Mouse (Mus musculus) heart, adult 2 months (tissue): ENCODE results near the gene Ndufa10. TPM values are rescaled to one million over a fixed set of nuclear protein-coding genes. Genes with fewer than 3 reads are reported as not detected.
"Not testable (repeated sequence)": the region's sequence is repeated elsewhere in the genome, so short reads cannot be mapped to it uniquely, and the experiment has no call there.

Experiments
- DNase-seq, 2 experiments: peaks; one replicate each; pipeline ENCODE4 v3.0.0; 2021
- H3K27ac ChIP-seq: fragments of 200-600 bp; 2 replicates; pipeline ENCODE4 v1.8.1; 2022
- H3K27me3 ChIP-seq: fragments of 200-500 bp; 2 replicates; pipeline ENCODE4 v1.6.1; 2012; ENCODE audit warnings: mild to moderate bottlenecking, low read length, inconsistent platforms, mixed read lengths; ENCODE audit not compliant: control insufficient read depth, insufficient read depth
- H3K36me3 ChIP-seq: fragments of 200-500 bp; 2 replicates; pipeline ENCODE4 v1.6.1; 2012; ENCODE audit warnings: low read length, inconsistent platforms; ENCODE audit not compliant: control insufficient read depth, insufficient read depth
- H3K4me1 ChIP-seq: fragments of 200-500 bp; 2 replicates; pipeline ENCODE4 v1.6.1; 2011; ENCODE audit warnings: low read length; ENCODE audit not compliant: control insufficient read depth, insufficient read depth
- H3K4me3 ChIP-seq: fragments of 200-600 bp; 2 replicates; pipeline ENCODE4 v1.8.1; 2022
- H3K79me2 ChIP-seq: fragments of 200-500 bp; replicated peaks from 2 replicates; pipeline ENCODE4 v1.6.1; 2012; ENCODE audit warnings: mild to moderate bottlenecking, inconsistent platforms, low read length, moderate library complexity, mixed read lengths; ENCODE audit not compliant: control insufficient read depth, insufficient read depth
- H3K9ac ChIP-seq: fragments of 200-500 bp; 2 replicates; pipeline ENCODE4 v1.6.1; 2012; ENCODE audit warnings: low read depth, mild to moderate bottlenecking, control low read depth, inconsistent platforms, low read length, mixed read lengths
- CTCF ChIP-seq: fragments of 200-600 bp; IDR thresholded peaks from 2 replicates; pipeline ENCODE4 v1.8.1; 2022; ENCODE audit warnings: antibody characterized with exemption, mild to moderate bottlenecking, moderate library complexity
- EP300 ChIP-seq: fragments of 200-500 bp; IDR thresholded peaks from 2 replicates; pipeline ENCODE4 v1.6.1; 2011; ENCODE audit warnings: low read depth, low read length, control low read depth; ENCODE audit not compliant: insufficient read depth
- POLR2A ChIP-seq: fragments of 200-500 bp; IDR thresholded peaks from 2 replicates; pipeline ENCODE4 v1.6.1; 2011; ENCODE audit warnings: mild to moderate bottlenecking, low read depth, low read length, control low read depth; ENCODE audit not compliant: insufficient read depth
- WGBS: fragments of 180-500 bp; shearing (Covaris S2); methylation state at CpG from one replicate; pipeline ENCODE4 v1.1.7; 2018; 5-methylcytosine and 5-hydroxymethylcytosine counted together
- intact Hi-C: fragments of 180-260 bp; cut with DNase I; formaldehyde crosslinking; loops from one replicate; pipeline ENCODE4 v1.15.1; 2025
- long read RNA-seq: library from polyadenylated mRNA; stranded (forward); transcript quantifications from one replicate; pipeline ENCODE4 v2.0.0, GENCODE M21; 2021
- polyA plus RNA-seq: library from polyadenylated mRNA; depleted of rRNA; stranded (reverse); fragments of >200 nt; gene quantifications from 2 replicates; pipeline ENCODE4 v1.2.3, GENCODE M21; 2012; rRNA removed
- total RNA-seq, 2 experiments: library from RNA; stranded (reverse); gene quantifications; 2 replicates each; pipeline ENCODE4 v1.2.3; 2021

Gene Ndufa10
- total RNA-seq = 1,000 to 10,000 TPM in 1 of 2 experiments, 100 to 1,000 TPM in 1; 856 to 1,030 TPM
- 558 and 706 TPM in 2 replicates for polyA plus RNA-seq
- long read RNA-seq, transcript Ndufa10-201 (10 exons, 2,020 nt) = major isoform, 865 of 996 reads
- long read RNA-seq, partial matches to known transcripts = 19 of 996 reads
- long read RNA-seq, other reads (novel, unspliced or antisense) = 110 of 996 reads

- TF ChIP-seq CTCF (no peak), POLR2A (peak; percentile 92), EP300 (peak; percentile 79; the same call in 1 of the 2 replicates)
- WGBS = under 1% methylated on average over 67 of the region's 67 CpGs
- Histone ChIP-seq H3K4me3 (peak within 1 kb of the TSS; percentile 71), H3K9ac (peak within 1 kb of the TSS; percentile 95), H3K27ac (peak within 1 kb of the TSS; percentile 94), H3K4me1 (peaks cover 6% of the 10 kb centered on the region), H3K36me3 (peaks cover 8% of the 10 kb centered on the region), H3K27me3 (0 out of 2 replicates have a peak, but pooled peaks cover 2% of the 10 kb centered on the region), H3K79me2 (no peaks in the 10 kb centered on the region)
- intact Hi-C loops = loop anchor here (2.0 kb wide), 1 partner anchor 165 kb away; no protein-coding TSS in a partner anchor
- DNase-seq = peak; percentile 92 to 97
Measured at GRCm38 (mm10) chr1:92473165-92474041, at the start of gene Ndufa10. Gene Ndufa10, minus strand, starts transcription at chr1:92473860.

GRCm38 (mm10) chr1:92521376-92521775 is 47.7 kb upstream of the Ndufa10 start:
- H3K27me3 ChIP-seq = 0 out of 2 replicates have a peak, but pooled peaks cover 2% of the 10 kb centered on the region
- no peak overlapping the region for H3K9ac ChIP-seq
- 15% methylated on average over 10 of the region's 10 CpGs for WGBS
- H3K4me3 ChIP-seq = no peak overlapping the region
- DNase-seq = no peak
- no peaks in the 10 kb centered on the region for H3K36me3 ChIP-seq
- intact Hi-C loops = loop anchor here (2.0 kb wide), 1 partner anchor 89 kb away; no protein-coding TSS in a partner anchor
- H3K79me2 ChIP-seq = no peaks in the 10 kb centered on the region
- no peaks in the 10 kb centered on the region for H3K4me1 ChIP-seq
- TF ChIP-seq CTCF (peak; percentile 66), POLR2A (no peak)
- H3K27ac ChIP-seq = no peak overlapping the region

GRCm38 (mm10) chr1:92519046-92519445 is 45.4 kb upstream of the Ndufa10 start:
- TF ChIP-seq CTCF = no peak
- TF ChIP-seq EP300 = no peak
- TF ChIP-seq POLR2A = no peak
- Histone ChIP-seq H3K9ac (no peak overlapping the region), H3K4me3 (no peak overlapping the region), H3K27me3 (no peaks in the 10 kb centered on the region), H3K79me2 (no peaks in the 10 kb centered on the region), H3K4me1 (no peaks in the 10 kb centered on the region), H3K36me3 (no peaks in the 10 kb centered on the region), H3K27ac (no peak overlapping the region)
- no peak for DNase-seq
- WGBS = 72% methylated on average over 6 of the region's 6 CpGs
- intact Hi-C loops = no loop called here

GRCm38 (mm10) chr1:92518561-92518960 is 44.9 kb upstream of the Ndufa10 start, which contains the start of gene Olfr1414:
Gene Olfr1414, minus strand, starts transcription at chr1:92518661.
- intact Hi-C loops = no loop called here
- Histone ChIP-seq H3K27me3 (no peaks in the 10 kb centered on the region), H3K4me3 (no peak within 1 kb of the TSS), H3K36me3 (no peaks in the 10 kb centered on the region), H3K9ac (no peak within 1 kb of the TSS), H3K4me1 (no peaks in the 10 kb centered on the region), H3K27ac (no peak within 1 kb of the TSS), H3K79me2 (no peaks in the 10 kb centered on the region)
- 82% methylated on average over 3 of the region's 3 CpGs for WGBS
- no peak for DNase-seq
- TF ChIP-seq CTCF = no peak
- no peak for TF ChIP-seq EP300
- TF ChIP-seq POLR2A = no peak

GRCm38 (mm10) chr1:92515390-92515789 is 41.7 kb upstream of the Ndufa10 start:
- TF ChIP-seq POLR2A = no peak
- no peak for TF ChIP-seq CTCF
- TF ChIP-seq EP300 = no peak
- Histone ChIP-seq H3K27ac (no peak overlapping the region), H3K4me3 (no peak overlapping the region), H3K27me3 (no peaks in the 10 kb centered on the region), H3K36me3 (no peaks in the 10 kb centered on the region), H3K79me2 (no peaks in the 10 kb centered on the region), H3K4me1 (no peaks in the 10 kb centered on the region), H3K9ac (no peak overlapping the region)
- DNase-seq = no peak
- intact Hi-C loops = no loop called here
- 77% methylated on average over 11 of the region's 11 CpGs for WGBS

- H3K4me3 ChIP-seq, H3K79me2 ChIP-seq, H3K27me3 ChIP-seq, H3K36me3 ChIP-seq, H3K9ac ChIP-seq, intact Hi-C loops, H3K4me1 ChIP-seq, DNase-seq, H3K27ac ChIP-seq: not testable (repeated sequence)
- 73% methylated on average over 5 of the region's 5 CpGs for WGBS
Measured at GRCm38 (mm10) chr1:92511646-92512045, 38.0 kb upstream of the Ndufa10 start.
